Mouse (Mus musculus) neural tube, embryonic 13.5 days (tissue): ENCODE data around the gene Gldc. TPM values are rescaled to one million over a fixed set of nuclear protein-coding genes. Genes with fewer than 3 reads are reported as not detected.

Source experiments
- ATAC-seq: fragments of 200-750 bp; cut with Nextera tagmentation; 2 replicates; pipeline ENCODE4 v1.8.0; 2017; ENCODE audit warnings: low read depth, mild to moderate bottlenecking, moderate TSS enrichment, moderate library complexity
- H3K27ac ChIP-seq: fragments of 300-500 bp; sonication (generic); replicated peaks from 2 replicates; pipeline ENCODE4 v1.5.1; 2015; ENCODE audit warnings: moderate library complexity, mild to moderate bottlenecking, inconsistent platforms
- H3K27me3 ChIP-seq: fragments of 300-500 bp; sonication (generic); 2 replicates; pipeline ENCODE4 v1.6.1; 2015; ENCODE audit warnings: mild to moderate bottlenecking, inconsistent platforms
- H3K36me3 ChIP-seq: fragments of 300-500 bp; sonication (generic); 2 replicates; pipeline ENCODE4 v1.6.1; 2015; ENCODE audit warnings: mild to moderate bottlenecking, inconsistent platforms
- H3K4me1 ChIP-seq: fragments of 300-500 bp; sonication (generic); replicated peaks from 2 replicates; pipeline ENCODE4 v1.6.1; 2015; ENCODE audit warnings: inconsistent platforms
- H3K4me2 ChIP-seq: fragments of 300-500 bp; sonication (generic); 2 replicates; pipeline ENCODE4 v1.6.1; 2015; ENCODE audit warnings: inconsistent platforms, mild to moderate bottlenecking, moderate library complexity
- H3K4me3 ChIP-seq: fragments of 300-500 bp; sonication (generic); 2 replicates; pipeline ENCODE4 v1.5.1; 2015; ENCODE audit warnings: mild to moderate bottlenecking, inconsistent platforms
- H3K9ac ChIP-seq: fragments of 300-500 bp; sonication (generic); 2 replicates; pipeline ENCODE4 v1.6.1; 2015; ENCODE audit warnings: moderate library complexity, mild to moderate bottlenecking, inconsistent platforms
- H3K9me3 ChIP-seq: fragments of 300-500 bp; sonication (generic); 2 replicates; pipeline ENCODE4 v1.6.1; 2016; ENCODE audit warnings: inconsistent platforms
- WGBS: fragments of 180-500 bp; shearing (Covaris S2); methylation state at CpG from one replicate; pipeline ENCODE4 v1.1.7; 2015; 5-methylcytosine and 5-hydroxymethylcytosine counted together
- polyA plus RNA-seq: library from polyadenylated mRNA; unstranded; fragments of >200 nt; fragmentation: Nextera tagmentation; extraction: Ambion mirVana; gene quantifications from 2 replicates; pipeline ENCODE4 v1.2.1, GENCODE M21; 2015

Gene Gldc
- polyA plus RNA-seq, 1 experiment from 2014 or later = 6.6 TPM

DNA sequence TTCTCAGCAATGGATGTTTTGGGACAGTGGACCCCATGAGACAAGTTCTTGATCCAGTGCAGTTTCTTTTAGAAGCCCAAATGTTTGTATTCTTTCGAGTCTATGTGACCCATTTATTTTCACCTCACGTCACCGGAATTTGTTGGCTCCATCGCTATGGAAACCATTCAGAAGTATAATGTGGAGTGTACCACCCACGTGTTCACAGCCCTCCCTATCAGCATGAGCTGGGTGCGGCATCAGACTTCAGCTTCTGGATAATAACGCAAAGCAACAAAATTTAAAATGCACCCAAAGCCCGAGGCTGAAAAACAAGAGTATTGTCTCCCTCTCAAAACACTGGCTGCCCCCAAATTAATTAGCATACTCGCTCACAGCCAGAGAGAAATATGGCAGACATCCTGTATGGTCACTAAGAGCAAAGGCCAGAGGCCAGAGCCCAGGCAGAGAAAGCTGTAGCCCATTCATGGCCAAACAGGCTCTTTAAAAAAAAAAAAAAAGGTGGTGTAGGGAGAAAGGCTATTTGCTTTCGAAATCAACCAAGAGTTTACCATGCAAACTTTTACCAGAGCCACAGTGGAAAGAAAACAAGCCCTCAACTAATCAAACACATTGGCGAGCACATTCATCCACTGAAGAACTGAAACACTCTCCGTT, 18.1 kb downstream of the Gldc start:
- H3K27ac ChIP-seq = no peak overlapping the region
- H3K9ac ChIP-seq = no peak overlapping the region
- no peaks in the 10 kb centered on the region for H3K27me3 ChIP-seq
- H3K4me2 ChIP-seq = peak overlapping the region; percentile 34
- no peaks in the 10 kb centered on the region for H3K9me3 ChIP-seq
- H3K4me3 ChIP-seq = no peak overlapping the region
- H3K36me3 ChIP-seq = no peaks in the 10 kb centered on the region
- peaks cover 24% of the 10 kb centered on the region for H3K4me1 ChIP-seq
- 0 out of 2 replicates have a peak, but pooled peaks have one; percentile 66 for ATAC-seq
- 24% methylated on average over 12 of the region's 12 CpGs for WGBS

- Histone ChIP-seq H3K27me3 (no peaks in the 10 kb centered on the region), H3K9me3 (no peaks in the 10 kb centered on the region), H3K27ac (no peak overlapping the region), H3K4me1 (peaks cover 21% of the 10 kb centered on the region), H3K4me3 (no peak overlapping the region), H3K4me2 (no peak overlapping the region), H3K9ac (no peak overlapping the region), H3K36me3 (no peaks in the 10 kb centered on the region)
- ATAC-seq = no peak
- WGBS = 14% methylated on average over 3 of the region's 3 CpGs
These were observed 21.5 kb downstream of the Gldc start for GRCm38 (mm10) chr19:30153729-30154128.

GRCm38 (mm10) chr19:30151290-30151689, 23.9 kb downstream of the Gldc start:
- Histone ChIP-seq H3K9me3 (no peaks in the 10 kb centered on the region), H3K4me3 (no peak overlapping the region), H3K4me1 (peaks cover 10% of the 10 kb centered on the region), H3K27ac (no peak overlapping the region), H3K36me3 (no peaks in the 10 kb centered on the region), H3K9ac (no peak overlapping the region), H3K27me3 (no peaks in the 10 kb centered on the region), H3K4me2 (no peak overlapping the region)
- ATAC-seq = no peak
- 90% methylated on average over 10 of the region's 10 CpGs for WGBS

- Histone ChIP-seq H3K27me3 (no peaks in the 10 kb centered on the region), H3K9me3 (no peaks in the 10 kb centered on the region), H3K36me3 (no peaks in the 10 kb centered on the region), H3K4me2 (no peak overlapping the region), H3K4me1 (peaks cover 9% of the 10 kb centered on the region), H3K27ac (no peak overlapping the region), H3K9ac (no peak overlapping the region), H3K4me3 (no peak overlapping the region)
- 72% methylated on average over 6 of the region's 6 CpGs for WGBS
- no peak for ATAC-seq
These were observed 25.9 kb downstream of the Gldc start for GRCm38 (mm10) chr19:30149238-30149805.

GRCm38 (mm10) chr19:30147306-30147705, 27.9 kb downstream of the Gldc start:
- Histone ChIP-seq H3K4me3 (no peak overlapping the region), H3K9me3 (no peaks in the 10 kb centered on the region), H3K4me2 (no peak overlapping the region), H3K27ac (no peak overlapping the region), H3K9ac (no peak overlapping the region), H3K27me3 (no peaks in the 10 kb centered on the region), H3K4me1 (no peaks in the 10 kb centered on the region), H3K36me3 (no peaks in the 10 kb centered on the region)
- WGBS = 88% methylated on average over 4 of the region's 4 CpGs
- no peak for ATAC-seq

- H3K27me3 ChIP-seq = no peaks in the 10 kb centered on the region
- 80% methylated on average over 6 of the region's 6 CpGs for WGBS
- no peak overlapping the region for H3K4me3 ChIP-seq
- H3K4me1 ChIP-seq = no peaks in the 10 kb centered on the region
- H3K9ac ChIP-seq = no peak overlapping the region
- H3K36me3 ChIP-seq = no peaks in the 10 kb centered on the region
- H3K27ac ChIP-seq = no peak overlapping the region
- ATAC-seq = no peak
- H3K4me2 ChIP-seq = no peak overlapping the region
- no peaks in the 10 kb centered on the region for H3K9me3 ChIP-seq
These were observed 28.5 kb downstream of the Gldc start for GRCm38 (mm10) chr19:30146761-30147160.

GRCm38 (mm10) chr19:30145106-30145505, 30.1 kb downstream of the Gldc start:
- no peak overlapping the region for H3K9ac ChIP-seq
- H3K27me3 ChIP-seq = no peaks in the 10 kb centered on the region
- no peaks in the 10 kb centered on the region for H3K9me3 ChIP-seq
- 98% methylated on average over 4 of the region's 4 CpGs for WGBS
- H3K4me2 ChIP-seq = no peak overlapping the region
- H3K36me3 ChIP-seq = no peaks in the 10 kb centered on the region
- no peak overlapping the region for H3K4me3 ChIP-seq
- no peak overlapping the region for H3K27ac ChIP-seq
- ATAC-seq = no peak
- H3K4me1 ChIP-seq = no peaks in the 10 kb centered on the region

- no peaks in the 10 kb centered on the region for H3K27me3 ChIP-seq
- 83% methylated on average over 1 of the region's 1 CpGs for WGBS
- no peak overlapping the region for H3K4me3 ChIP-seq
- H3K27ac ChIP-seq = no peak overlapping the region
- H3K9ac ChIP-seq = no peak overlapping the region
- ATAC-seq = no peak
- H3K4me1 ChIP-seq = no peaks in the 10 kb centered on the region
- H3K36me3 ChIP-seq = no peaks in the 10 kb centered on the region
- H3K4me2 ChIP-seq = no peak overlapping the region
- no peaks in the 10 kb centered on the region for H3K9me3 ChIP-seq
These were observed 38.9 kb downstream of the Gldc start for GRCm38 (mm10) chr19:30136308-30136707.

GRCm38 (mm10) chr19:30128177-30128576, 47.1 kb downstream of the Gldc start:
- Histone ChIP-seq H3K9ac (no peak overlapping the region), H3K4me1 (peaks cover 12% of the 10 kb centered on the region), H3K4me2 (no peak overlapping the region), H3K27ac (no peak overlapping the region), H3K9me3 (no peaks in the 10 kb centered on the region), H3K27me3 (no peaks in the 10 kb centered on the region), H3K36me3 (no peaks in the 10 kb centered on the region), H3K4me3 (no peak overlapping the region)
- ATAC-seq = no peak
- WGBS = 79% methylated on average over 4 of the region's 4 CpGs

- H3K4me2 ChIP-seq = no peak overlapping the region
- no peaks in the 10 kb centered on the region for H3K36me3 ChIP-seq
- WGBS = 58% methylated on average over 7 of the region's 7 CpGs
- no peak overlapping the region for H3K9ac ChIP-seq
- no peaks in the 10 kb centered on the region for H3K27me3 ChIP-seq
- H3K4me1 ChIP-seq = peaks cover 12% of the 10 kb centered on the region
- H3K4me3 ChIP-seq = no peak overlapping the region
- ATAC-seq = no peak
- peak overlapping the region; percentile 35; the same call in 1 of the 2 replicates for H3K27ac ChIP-seq
- H3K9me3 ChIP-seq = no peaks in the 10 kb centered on the region
These were observed 49.6 kb downstream of the Gldc start for GRCm38 (mm10) chr19:30125670-30126059.

GRCm38 (mm10) chr19:30124999-30125669, 50.1 kb downstream of the Gldc start:
- no peak overlapping the region for H3K9ac ChIP-seq
- H3K27me3 ChIP-seq = no peaks in the 10 kb centered on the region
- H3K4me3 ChIP-seq = no peak overlapping the region
- no peaks in the 10 kb centered on the region for H3K9me3 ChIP-seq
- peak overlapping the region; percentile 35; the same call in 1 of the 2 replicates for H3K27ac ChIP-seq
- H3K4me2 ChIP-seq = no peak overlapping the region
- WGBS = 52% methylated on average over 7 of the region's 7 CpGs
- ATAC-seq = no peak
- peaks cover 12% of the 10 kb centered on the region for H3K4me1 ChIP-seq
- H3K36me3 ChIP-seq = no peaks in the 10 kb centered on the region
